Mouse (Mus musculus) heart, embryonic 10.5 days (tissue): ENCODE measurements around the gene Tmem150a. TPM values are rescaled to one million over a fixed set of nuclear protein-coding genes. Genes with fewer than 3 reads are reported as not detected.

Experiments
- DNase-seq: peaks from one replicate; pipeline ENCODE4 v3.0.0-alpha.2; 2017; ENCODE audit warnings: low spot score
- H3K27ac ChIP-seq: fragments of 300-500 bp; sonication (generic); 2 replicates; pipeline ENCODE4 v1.5.1; 2016; ENCODE audit warnings: mild to moderate bottlenecking
- H3K27me3 ChIP-seq: fragments of 300-500 bp; sonication (generic); 2 replicates; pipeline ENCODE4 v1.6.1; 2016; ENCODE audit warnings: mild to moderate bottlenecking; ENCODE audit not compliant: poor library complexity, insufficient read depth, severe bottlenecking
- H3K36me3 ChIP-seq: fragments of 300-500 bp; sonication (generic); 2 replicates; pipeline ENCODE4 v1.6.1; 2016; ENCODE audit warnings: mild to moderate bottlenecking, moderate library complexity
- H3K4me1 ChIP-seq: fragments of 300-500 bp; sonication (generic); 2 replicates; pipeline ENCODE4 v1.6.1; 2016; ENCODE audit warnings: mild to moderate bottlenecking
- H3K4me3 ChIP-seq: fragments of 300-500 bp; sonication (generic); 2 replicates; pipeline ENCODE4 v1.5.1; 2016; ENCODE audit warnings: mild to moderate bottlenecking, moderate library complexity
- H3K9me3 ChIP-seq: fragments of 300-500 bp; sonication (generic); 2 replicates; pipeline ENCODE4 v1.6.1; 2016; ENCODE audit warnings: mild to moderate bottlenecking, moderate library complexity
- WGBS: fragments of 180-500 bp; shearing (Covaris S2); methylation state at CpG from one replicate; pipeline ENCODE4 v1.1.7; 2016; 5-methylcytosine and 5-hydroxymethylcytosine counted together
- polyA plus RNA-seq: library from polyadenylated mRNA; unstranded; fragments of >200 nt; fragmentation: Nextera tagmentation; extraction: Ambion mirVana; gene quantifications from 2 replicates; pipeline ENCODE4 v1.2.1, GENCODE M21; 2016

Tmem150a gene
- polyA plus RNA-seq, 1 experiment from 2014 or later, result 24.9 TPM

GRCm38 (mm10) chr6:72357164-72358079, 2.2 kb downstream of the Tmem150a start:
- 61% methylated on average over 5 of the region's 5 CpGs for WGBS
- H3K27ac ChIP-seq, result no peak overlapping the region
- DNase-seq, result peak; percentile 86
- no peaks in the 10 kb centered on the region for H3K9me3 ChIP-seq
- H3K4me3 ChIP-seq, result no peak overlapping the region
- H3K27me3 ChIP-seq, result no peaks in the 10 kb centered on the region
- H3K36me3 ChIP-seq, result peaks cover 40% of the 10 kb centered on the region
- peaks cover 53% of the 10 kb centered on the region for H3K4me1 ChIP-seq

DNA sequence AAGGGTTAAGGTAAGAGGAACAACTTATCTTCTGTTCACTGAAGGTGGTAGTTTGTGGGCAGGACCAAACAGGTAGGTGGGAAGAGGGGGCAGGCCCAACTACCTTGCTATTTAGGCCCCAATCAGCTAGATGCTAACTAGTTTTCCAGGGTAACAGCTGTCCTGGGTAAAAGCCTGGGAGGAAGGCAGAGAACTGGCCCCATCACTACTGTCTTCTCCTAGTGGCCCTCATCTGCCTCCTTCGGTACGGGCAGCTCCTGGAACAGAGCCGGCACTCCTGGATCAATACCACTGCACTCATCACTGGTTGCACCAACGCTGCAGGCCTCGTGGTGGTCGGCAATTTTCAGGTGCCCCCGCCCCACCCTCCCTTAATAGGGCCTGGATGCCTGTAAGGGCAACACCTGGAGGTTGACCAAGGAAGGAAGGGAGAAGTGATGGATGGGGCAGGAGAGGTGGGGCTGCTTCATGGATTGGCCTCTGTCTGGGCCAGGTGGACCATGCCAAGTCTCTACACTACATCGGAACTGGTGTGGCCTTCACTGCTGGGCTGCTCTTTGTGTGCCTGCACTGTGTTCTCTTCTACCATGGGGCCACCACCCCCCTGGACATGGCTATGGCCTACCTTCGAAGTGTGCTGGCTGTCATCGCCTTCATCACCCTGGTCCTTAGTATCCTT, 3.0 kb downstream of the Tmem150a start:
- peak; percentile 74 for DNase-seq
- H3K36me3 ChIP-seq, result peaks cover 40% of the 10 kb centered on the region
- no peak overlapping the region; the same call in 1 of the 2 replicates for H3K4me3 ChIP-seq
- no peaks in the 10 kb centered on the region for H3K27me3 ChIP-seq
- no peak overlapping the region for H3K27ac ChIP-seq
- WGBS, result 86% methylated on average over 10 of the region's 10 CpGs
- peaks cover 59% of the 10 kb centered on the region for H3K4me1 ChIP-seq
- no peaks in the 10 kb centered on the region for H3K9me3 ChIP-seq

DNA sequence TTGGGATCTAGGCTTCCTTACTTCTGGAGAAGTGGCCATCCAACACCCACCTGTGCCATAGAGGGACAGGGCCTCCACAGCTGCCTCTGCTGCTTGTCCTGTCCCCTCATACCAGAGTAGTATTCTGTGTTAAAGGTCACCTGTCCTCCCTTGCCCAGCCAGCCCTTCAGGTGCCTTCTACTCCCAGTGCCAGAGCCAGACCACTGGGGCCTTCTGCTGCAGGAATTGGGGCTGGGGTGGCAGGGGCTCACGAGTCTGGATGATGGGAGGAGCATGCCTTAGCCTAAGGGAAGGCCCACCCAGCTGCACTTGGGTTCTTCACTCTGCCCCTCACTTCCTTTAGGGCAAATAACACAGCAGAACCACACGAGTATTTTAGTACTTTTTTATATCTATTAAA, 4.1 kb downstream of the Tmem150a start:
- Histone ChIP-seq H3K4me1 (peaks cover 59% of the 10 kb centered on the region), H3K9me3 (no peaks in the 10 kb centered on the region), H3K27ac (no peak overlapping the region), H3K36me3 (peaks cover 40% of the 10 kb centered on the region), H3K4me3 (no peak overlapping the region), H3K27me3 (no peaks in the 10 kb centered on the region)
- WGBS, result 75% methylated on average over 2 of the region's 2 CpGs
- DNase-seq, result no peak

DNA sequence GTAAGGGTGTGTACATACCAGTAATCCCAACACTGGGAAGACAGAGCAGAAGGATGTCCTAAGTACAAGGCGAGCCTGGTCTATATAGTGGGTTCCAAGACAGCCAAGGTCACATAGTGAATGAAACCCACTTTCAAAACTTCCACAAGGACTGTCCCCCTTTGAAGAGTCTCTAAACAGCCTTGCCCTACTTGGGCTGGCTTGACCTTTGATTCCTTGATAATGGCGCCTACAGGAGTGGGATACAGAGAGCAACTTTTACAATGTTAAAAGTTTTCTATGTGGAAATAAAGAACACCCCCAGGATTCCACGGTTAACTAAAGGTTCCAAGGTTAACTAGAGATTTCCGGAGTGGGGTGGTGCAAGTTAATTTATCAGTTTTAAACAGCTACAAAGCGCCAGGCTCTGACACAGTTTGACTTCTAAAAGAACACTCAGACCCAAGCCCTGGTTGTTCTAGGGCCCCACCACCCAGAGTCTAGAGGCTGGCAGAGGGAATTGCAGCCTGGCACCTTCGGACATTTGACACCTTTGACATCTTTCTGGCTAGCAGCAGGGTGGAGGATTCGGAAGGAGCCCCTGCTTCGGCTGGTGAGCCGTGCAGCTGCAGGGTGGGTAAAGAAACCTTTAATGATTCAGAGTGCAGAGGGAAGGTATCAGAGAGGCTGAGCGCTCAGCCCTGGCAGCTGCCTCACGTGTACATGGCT, 4.8 kb downstream of the Tmem150a start:
- WGBS, result 84% methylated on average over 11 of the region's 11 CpGs
- H3K9me3 ChIP-seq, result no peaks in the 10 kb centered on the region
- no peaks in the 10 kb centered on the region for H3K27me3 ChIP-seq
- H3K27ac ChIP-seq, result 0 out of 2 replicates have a peak overlapping the region, but pooled peaks have one; percentile 22
- no peak overlapping the region for H3K4me3 ChIP-seq
- H3K36me3 ChIP-seq, result peaks cover 40% of the 10 kb centered on the region
- no peak for DNase-seq
- peaks cover 54% of the 10 kb centered on the region for H3K4me1 ChIP-seq

DNA sequence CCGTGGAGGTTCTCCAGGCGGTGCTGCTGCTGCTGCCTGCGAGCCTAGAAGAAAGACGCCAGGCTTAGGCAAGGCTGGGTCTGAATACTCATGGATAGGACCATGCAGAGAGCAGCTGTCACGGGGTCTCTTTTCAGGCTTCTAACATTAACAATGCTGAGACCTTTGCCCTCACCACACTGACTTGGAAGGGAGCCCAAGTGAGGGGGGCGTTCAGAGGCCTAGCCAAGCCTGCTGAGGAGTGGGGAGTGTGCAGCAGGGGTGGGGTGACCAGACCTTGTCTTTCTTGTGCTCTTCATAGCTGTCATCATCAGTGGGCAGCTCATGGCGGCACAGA, 5.3 kb downstream of the Tmem150a start:
- DNase-seq, result no peak

GRCm38 (mm10) chr6:72361121-72361551, 5.9 kb downstream of the Tmem150a start:
- whole genome bisulfite sequencing, result 24% methylated on average over 5 of the region's 5 CpGs
- H3K27ac ChIP-seq, result peak overlapping the region; percentile 89
- peaks cover 40% of the 10 kb centered on the region for H3K36me3 ChIP-seq
- peak overlapping the region; percentile 88 for H3K4me3 ChIP-seq
- peak; percentile 75 for DNase-seq
- no peaks in the 10 kb centered on the region for H3K27me3 ChIP-seq
- H3K4me1 ChIP-seq, result peaks cover 44% of the 10 kb centered on the region
- H3K9me3 ChIP-seq, result no peaks in the 10 kb centered on the region

More for the DNA sequence above, 5.3 kb downstream of the Tmem150a start:
- no peaks in the 10 kb centered on the region for H3K9me3 ChIP-seq
- WGBS, result 80% methylated on average over 7 of the region's 7 CpGs
- H3K36me3 ChIP-seq, result peaks cover 40% of the 10 kb centered on the region
- no peaks in the 10 kb centered on the region for H3K27me3 ChIP-seq
- H3K4me1 ChIP-seq, result peaks cover 50% of the 10 kb centered on the region
- H3K4me3 ChIP-seq, result no peak overlapping the region
- H3K27ac ChIP-seq, result 0 out of 2 replicates have a peak overlapping the region, but pooled peaks have one; percentile 22

GRCm38 (mm10) chr6:72362132-72363028, 7.1 kb downstream of the Tmem150a start:
- whole genome bisulfite sequencing, result under 1% methylated on average over 42 of the region's 42 CpGs
- Histone ChIP-seq H3K36me3 (peaks cover 36% of the 10 kb centered on the region), H3K4me3 (peak overlapping the region; percentile 88), H3K27me3 (no peaks in the 10 kb centered on the region), H3K27ac (peak overlapping the region; percentile 89), H3K9me3 (no peaks in the 10 kb centered on the region), H3K4me1 (peaks cover 34% of the 10 kb centered on the region)
- peak; percentile 99 for DNase-seq

GRCm38 (mm10) chr6:72364009-72364408, 8.8 kb downstream of the Tmem150a start:
- no peak overlapping the region for H3K27ac ChIP-seq
- 42% methylated on average over 7 of the region's 7 CpGs for WGBS

DNA sequence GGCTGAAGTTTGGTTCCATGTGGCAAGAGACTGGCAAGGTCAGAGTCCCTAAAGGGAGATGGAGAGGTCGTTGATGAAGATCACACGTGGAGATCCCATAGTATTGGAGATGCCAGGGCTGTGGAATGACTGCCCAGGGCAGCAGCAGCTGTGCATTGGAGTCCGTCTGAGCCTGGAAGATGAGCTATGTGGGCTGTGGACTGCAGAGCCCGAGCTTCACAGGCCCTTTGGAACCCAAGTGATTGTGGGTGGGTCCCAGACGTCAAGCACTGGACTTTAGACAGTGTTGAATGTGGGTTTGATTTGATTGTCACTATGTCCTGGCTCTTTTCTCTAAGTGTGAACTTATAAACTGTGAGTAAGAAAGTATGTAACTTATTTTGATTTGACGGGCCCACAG, 9.7 kb downstream of the Tmem150a start:
- no peak overlapping the region for H3K27ac ChIP-seq
- H3K4me1 ChIP-seq, result peaks cover 30% of the 10 kb centered on the region
- WGBS, result 68% methylated on average over 6 of the region's 6 CpGs
- DNase-seq, result no peak
- no peak overlapping the region for H3K4me3 ChIP-seq
- H3K27me3 ChIP-seq, result no peaks in the 10 kb centered on the region
- peaks cover 17% of the 10 kb centered on the region; the same call in 1 of the 2 replicates for H3K36me3 ChIP-seq
- H3K9me3 ChIP-seq, result no peaks in the 10 kb centered on the region

More at GRCm38 (mm10) chr6:72364009-72364408, 8.8 kb downstream of the Tmem150a start:
- Histone ChIP-seq H3K27me3 (no peaks in the 10 kb centered on the region), H3K4me1 (peaks cover 24% of the 10 kb centered on the region), H3K4me3 (no peak overlapping the region), H3K9me3 (no peaks in the 10 kb centered on the region), H3K36me3 (peaks cover 24% of the 10 kb centered on the region)
- DNase-seq, result no peak

GRCm38 (mm10) chr6:72366304-72366703, 11.1 kb downstream of the Tmem150a start:
- peaks cover 30% of the 10 kb centered on the region for H3K4me1 ChIP-seq
- no peaks in the 10 kb centered on the region for H3K9me3 ChIP-seq
- WGBS, result 55% methylated on average over 3 of the region's 3 CpGs
- H3K27ac ChIP-seq, result no peak overlapping the region
- no peaks in the 10 kb centered on the region for H3K27me3 ChIP-seq
- DNase-seq, result no peak
- H3K36me3 ChIP-seq, result 0 out of 2 replicates have a peak, but pooled peaks cover 6% of the 10 kb centered on the region
- no peak overlapping the region for H3K4me3 ChIP-seq

DNA sequence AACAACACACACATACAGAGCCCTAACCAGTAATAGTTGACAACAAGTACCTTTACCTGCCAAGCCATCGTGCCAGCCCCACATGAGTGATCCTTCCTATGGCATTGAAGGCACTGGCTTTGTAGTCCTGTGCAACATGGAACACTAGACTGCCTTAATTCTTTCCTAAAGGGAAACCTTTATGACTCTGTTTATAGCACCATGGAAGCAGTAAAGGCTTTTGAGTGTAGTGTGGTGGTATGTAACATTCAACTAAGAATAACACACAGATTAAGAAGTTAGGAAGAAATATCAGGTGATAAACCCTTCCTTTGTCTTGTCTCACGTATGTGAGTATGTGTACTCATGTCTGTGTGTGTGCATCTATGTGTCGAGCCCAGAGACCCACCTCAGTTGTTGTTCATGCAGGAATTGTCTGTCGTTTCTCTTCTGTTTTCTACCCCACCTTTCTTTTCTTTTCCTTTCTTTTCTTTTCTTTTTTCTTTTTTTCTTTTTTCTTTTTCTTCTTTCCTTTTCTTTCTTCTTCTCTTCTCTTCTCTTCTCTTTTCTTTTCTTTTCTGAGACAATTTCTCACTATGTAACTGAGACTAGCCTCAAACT, 11.7 kb downstream of the Tmem150a start, which contains the start of gene Rnf181:
TSS of gene Rnf181 (minus strand) at position 113 of the 600 bp plus-strand sequence.
- Histone ChIP-seq H3K36me3 (0 out of 2 replicates have a peak, but pooled peaks cover 6% of the 10 kb centered on the region), H3K27me3 (no peaks in the 10 kb centered on the region), H3K9me3 (no peaks in the 10 kb centered on the region), H3K4me1 (peaks cover 29% of the 10 kb centered on the region), H3K27ac (no peak within 1 kb of the TSS), H3K4me3 (no peak within 1 kb of the TSS)
- no peak for DNase-seq
- WGBS, result 68% methylated on average over 4 of the region's 4 CpGs
